Mouse (Mus musculus): ENCODE results near the gene Rsph3b.

Rsph3b gene

DNA sequence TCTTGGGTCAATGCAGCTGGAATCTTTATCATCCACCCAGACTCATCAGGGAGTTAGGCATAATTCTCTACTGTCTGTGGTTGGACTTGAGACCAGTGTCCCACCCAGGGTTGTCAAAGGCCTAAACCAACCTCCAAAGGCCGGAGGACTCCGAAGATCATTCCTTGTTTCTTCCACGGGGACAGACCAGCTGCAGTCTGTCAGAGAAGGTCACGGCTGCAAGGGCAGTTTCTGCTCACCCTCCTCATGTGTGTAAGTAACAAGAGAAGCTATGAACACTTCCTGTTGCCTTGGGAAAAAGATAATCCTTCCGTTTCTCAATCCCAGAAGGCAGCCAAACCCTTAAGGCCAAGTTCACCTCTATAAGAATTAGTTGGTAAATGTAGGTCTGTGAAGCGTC, 85.0 kb downstream of the Rsph3b start:
- DNase-seq (ENCODE audit: low read depth), result no peak

DNA sequence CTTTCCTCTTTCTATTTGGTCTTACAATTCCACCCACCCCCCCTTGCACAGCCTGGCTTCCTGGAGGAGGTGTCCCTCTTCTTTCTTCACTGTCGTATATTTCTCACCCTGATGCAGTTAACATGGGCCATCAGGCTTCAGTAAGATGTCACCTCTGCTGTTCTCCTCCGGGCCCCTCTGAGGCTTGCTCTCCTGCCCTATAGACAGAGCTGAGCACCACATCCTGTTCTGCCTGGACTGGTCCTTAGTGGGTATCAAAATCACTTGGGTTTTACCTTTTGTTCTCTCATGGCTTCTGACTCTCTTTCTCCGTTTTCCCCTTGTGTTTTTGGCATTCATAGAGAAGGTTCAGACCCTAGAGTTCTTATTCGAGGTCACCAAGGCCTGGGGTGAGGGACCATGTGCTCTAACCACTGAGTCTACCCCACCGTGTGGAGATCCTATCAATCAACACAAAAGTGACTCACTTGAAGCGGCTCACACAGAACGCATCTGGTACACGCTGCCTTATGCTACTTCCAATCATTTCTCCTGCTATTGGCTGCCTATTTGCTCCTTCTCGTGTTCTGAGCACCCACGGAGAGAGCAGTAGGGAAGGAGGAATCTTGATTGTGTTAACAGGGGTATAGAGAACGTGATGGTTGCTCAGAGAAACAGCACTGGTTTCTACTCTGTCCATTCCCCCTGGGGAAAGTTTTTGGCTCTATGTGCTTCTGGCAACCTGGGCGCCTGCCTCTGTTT, 86.3 kb downstream of the Rsph3b start:
- DNase-seq (ENCODE audit: low read depth), result peak; percentile 34

DNA sequence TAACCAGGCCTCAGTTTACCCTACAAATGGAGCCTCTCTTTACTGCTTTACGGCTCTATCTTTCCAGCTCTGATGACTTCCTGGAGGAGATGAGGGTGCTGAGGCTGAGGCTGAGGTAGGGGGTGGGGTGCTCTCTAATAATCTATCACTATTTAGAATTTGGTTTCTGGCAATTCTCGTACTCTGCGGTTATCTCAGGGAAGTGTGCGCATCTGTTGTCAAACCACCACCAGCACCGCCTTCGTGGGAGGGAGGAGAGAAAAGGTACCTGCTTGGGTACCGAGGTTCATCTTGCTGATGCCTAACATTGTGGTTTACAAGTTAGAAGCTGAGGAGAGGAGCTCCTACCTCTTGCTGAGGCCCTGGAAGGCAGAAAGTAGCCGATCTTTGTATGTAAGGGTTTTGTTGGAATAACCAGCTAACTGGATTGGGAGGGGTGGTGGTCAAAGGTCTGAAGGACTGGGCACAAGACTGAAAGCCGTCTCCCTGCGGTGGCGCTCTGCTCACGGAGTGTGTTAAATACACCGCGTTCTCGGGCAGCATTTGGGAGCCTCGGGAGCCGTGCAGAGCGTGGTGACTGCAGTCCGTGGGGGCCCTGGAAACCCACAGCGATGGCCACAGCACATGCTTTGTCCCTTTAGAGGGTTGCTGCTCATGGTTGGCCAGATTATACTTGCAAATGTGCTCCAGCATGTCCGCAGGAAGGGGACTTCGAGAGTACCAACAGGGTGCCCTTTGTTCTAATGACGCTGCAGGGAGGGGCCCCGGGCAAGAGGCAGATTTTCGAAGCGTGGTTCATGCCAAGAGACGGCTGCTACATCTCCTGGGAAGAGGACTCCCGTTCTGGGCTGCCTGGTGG, 87.1 kb downstream of the Rsph3b start:
- peak; percentile 60 for DNase-seq (ENCODE audit: low read depth)

DNA sequence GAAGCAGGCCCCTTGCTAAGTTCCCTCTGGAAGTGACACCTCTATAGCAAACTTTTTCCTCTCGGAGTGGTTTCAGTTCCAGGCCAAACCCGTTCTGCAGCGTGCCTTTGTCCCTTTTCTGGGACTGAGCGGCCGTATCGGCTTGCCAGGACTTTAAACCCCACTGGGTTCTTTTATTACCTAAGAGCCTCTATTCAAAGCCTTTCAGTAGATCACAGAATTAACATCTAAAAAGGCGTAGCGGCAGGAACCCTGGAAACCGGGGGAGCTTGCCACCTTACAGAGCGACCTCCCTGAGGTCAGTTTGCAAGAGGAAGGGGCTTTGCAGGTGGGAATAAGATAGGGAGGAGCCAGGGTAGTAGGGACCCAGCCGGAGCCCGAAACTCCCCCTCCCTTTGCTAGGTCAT, 88.0 kb downstream of the Rsph3b start:
- no peak for DNase-seq (ENCODE audit: low read depth)

DNA sequence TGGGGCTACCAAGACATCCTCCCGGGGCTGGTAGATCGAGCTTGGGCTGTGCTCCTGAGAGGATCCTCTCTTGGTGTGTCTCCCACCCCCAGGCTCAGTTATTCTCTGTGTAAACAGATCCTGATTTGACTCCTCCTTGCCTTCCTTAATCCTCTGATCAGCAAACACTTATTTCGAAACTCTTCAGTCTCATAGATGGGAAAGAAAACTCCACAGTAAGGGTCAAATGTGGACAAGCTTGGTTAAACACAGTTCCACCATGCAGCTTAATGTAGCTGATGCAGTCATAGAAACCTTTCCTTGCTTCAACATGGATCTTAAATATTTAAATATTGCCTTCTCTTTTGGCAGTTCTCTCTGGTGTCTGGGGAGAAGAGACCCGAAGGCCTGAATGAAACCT, 88.4 kb downstream of the Rsph3b start:
- DNase-seq (ENCODE audit: low read depth), result no peak
